Mouse (Mus musculus): ENCODE results near the gene Cyp26b1. TPM values are rescaled to one million over a fixed set of nuclear protein-coding genes. Genes with fewer than 3 reads are reported as not detected.
A peak's percentile ranks its signal among the peaks of the same experiment; 100 is the strongest.

The Cyp26b1 gene
- polyA plus RNA-seq, 1 experiment from 2014 or later = 2.6 TPM

GRCm38 (mm10) chr6:84588895-84589652 is 4.6 kb downstream of the Cyp26b1 start:
- peak; percentile 46 for ATAC-seq
- no peak overlapping the region for H3K27ac ChIP-seq (ENCODE audit: low read length)

GRCm38 (mm10) chr6:84588221-84588894 is 5.3 kb downstream of the Cyp26b1 start:
- under 1% methylated on average over 41 of the region's 41 CpGs for WGBS
- TF ChIP-seq EP300 (IDR thresholded peaks at IDR 0.05) (no peak), CTCF (IDR thresholded peaks at IDR 0.05) (no peak)
- H3K27ac ChIP-seq (ENCODE audit: low read length) = no peak overlapping the region
- H3K9ac ChIP-seq (replicated peaks; ENCODE audit: low read depth) = no peak overlapping the region
- H3K4me3 ChIP-seq (ENCODE audit: low read depth, low read length) = peak overlapping the region; percentile 50
- H3K9me3 ChIP-seq (ENCODE audit: low read length) = no peaks in the 10 kb centered on the region
- no peaks in the 10 kb centered on the region for H3K36me3 ChIP-seq (ENCODE audit: insufficient read depth, low read length)
- H3K27me3 ChIP-seq (replicated peaks; ENCODE audit: insufficient read depth, low read length) = peaks cover 39% of the 10 kb centered on the region
- H3K4me2 ChIP-seq (replicated peaks; ENCODE audit: low read depth, low read length) = peak overlapping the region; percentile 78
- 0 out of 2 replicates have a peak, but pooled peaks have one; percentile 27 for ATAC-seq
- peaks cover 37% of the 10 kb centered on the region for H3K4me1 ChIP-seq (ENCODE audit: insufficient read depth, low read depth, low read length)
- DNase-seq (ENCODE audit: low spot score) = no peak

More at GRCm38 (mm10) chr6:84588895-84589652, 4.6 kb downstream of the Cyp26b1 start:
- H3K9me3 ChIP-seq (ENCODE audit: low read length) = no peaks in the 10 kb centered on the region
- H3K4me3 ChIP-seq (ENCODE audit: low read depth, low read length) = peak overlapping the region; percentile 50
- no peaks in the 10 kb centered on the region for H3K36me3 ChIP-seq (ENCODE audit: insufficient read depth, low read length)
- no peak for TF ChIP-seq EP300 (IDR thresholded peaks at IDR 0.05)
- TF ChIP-seq CTCF (IDR thresholded peaks at IDR 0.05) = no peak
- peak; percentile 82 for DNase-seq (ENCODE audit: low spot score)
- peaks cover 39% of the 10 kb centered on the region for H3K27me3 ChIP-seq (replicated peaks; ENCODE audit: insufficient read depth, low read length)
- WGBS = 1% methylated on average over 30 of the region's 54 CpGs
- peaks cover 30% of the 10 kb centered on the region for H3K4me1 ChIP-seq (ENCODE audit: insufficient read depth, low read depth, low read length)
- H3K9ac ChIP-seq (replicated peaks; ENCODE audit: low read depth) = no peak overlapping the region
- H3K4me2 ChIP-seq (replicated peaks; ENCODE audit: low read depth, low read length) = peak overlapping the region; percentile 78

GRCm38 (mm10) chr6:84587471-84588101 is 6.1 kb downstream of the Cyp26b1 start:
- Histone ChIP-seq H3K4me3 (ENCODE audit: low read depth, low read length) (peak overlapping the region; percentile 50), H3K4me2 (replicated peaks; ENCODE audit: low read depth, low read length) (peak overlapping the region; percentile 78), H3K36me3 (ENCODE audit: insufficient read depth, low read length) (no peaks in the 10 kb centered on the region), H3K9ac (replicated peaks; ENCODE audit: low read depth) (no peak overlapping the region), H3K4me1 (ENCODE audit: insufficient read depth, low read depth, low read length) (peaks cover 44% of the 10 kb centered on the region), H3K27me3 (replicated peaks; ENCODE audit: insufficient read depth, low read length) (peaks cover 39% of the 10 kb centered on the region), H3K9me3 (ENCODE audit: low read length) (no peaks in the 10 kb centered on the region), H3K27ac (ENCODE audit: low read length) (no peak overlapping the region)
- DNase-seq (ENCODE audit: low spot score) = peak; percentile 70
- ATAC-seq = no peak
- TF ChIP-seq EP300 (IDR thresholded peaks at IDR 0.05) = no peak
- TF ChIP-seq CTCF (IDR thresholded peaks at IDR 0.05) = no peak; the same call in 1 of the 2 replicates
- under 1% methylated on average over 49 of the region's 51 CpGs for WGBS

- no peak for ATAC-seq
- no peaks in the 10 kb centered on the region for H3K9me3 ChIP-seq (ENCODE audit: low read length)
- 1% methylated on average over 28 of the region's 28 CpGs for WGBS
- H3K4me3 ChIP-seq (ENCODE audit: low read depth, low read length) = peak overlapping the region; percentile 50
- peaks cover 47% of the 10 kb centered on the region for H3K27me3 ChIP-seq (replicated peaks; ENCODE audit: insufficient read depth, low read length)
- H3K9ac ChIP-seq (replicated peaks; ENCODE audit: low read depth) = no peak overlapping the region
- no peaks in the 10 kb centered on the region for H3K36me3 ChIP-seq (ENCODE audit: insufficient read depth, low read length)
- H3K27ac ChIP-seq (ENCODE audit: low read length) = no peak overlapping the region
- TF ChIP-seq CTCF (IDR thresholded peaks at IDR 0.05) (no peak), EP300 (IDR thresholded peaks at IDR 0.05) (no peak)
- H3K4me1 ChIP-seq (ENCODE audit: insufficient read depth, low read depth, low read length) = peaks cover 44% of the 10 kb centered on the region
- H3K4me2 ChIP-seq (replicated peaks; ENCODE audit: low read depth, low read length) = peak overlapping the region; percentile 78
- no peak for DNase-seq (ENCODE audit: low spot score)
Measured at GRCm38 (mm10) chr6:84586551-84587200, 7.0 kb downstream of the Cyp26b1 start.

GRCm38 (mm10) chr6:84585686-84586300 is 7.9 kb downstream of the Cyp26b1 start:
- H3K27me3 ChIP-seq (replicated peaks; ENCODE audit: insufficient read depth, low read length) = peaks cover 48% of the 10 kb centered on the region
- peaks cover 44% of the 10 kb centered on the region for H3K4me1 ChIP-seq (ENCODE audit: insufficient read depth, low read depth, low read length)
- H3K36me3 ChIP-seq (ENCODE audit: insufficient read depth, low read length) = no peaks in the 10 kb centered on the region
- ATAC-seq (no peak), DNase-seq (ENCODE audit: low spot score) (no peak)
- 1% methylated on average over 37 of the region's 37 CpGs for WGBS
- peak overlapping the region; percentile 50 for H3K4me3 ChIP-seq (ENCODE audit: low read depth, low read length)
- no peak overlapping the region for H3K27ac ChIP-seq (ENCODE audit: low read length)
- H3K9me3 ChIP-seq (ENCODE audit: low read length) = no peaks in the 10 kb centered on the region
- 0 out of 2 replicates have a peak overlapping the region, but pooled peaks have one; percentile 21 for H3K9ac ChIP-seq (replicated peaks; ENCODE audit: low read depth)
- no peak for TF ChIP-seq EP300 (IDR thresholded peaks at IDR 0.05)
- peak overlapping the region; percentile 78 for H3K4me2 ChIP-seq (replicated peaks; ENCODE audit: low read depth, low read length)
